In genomic region chr12:119470260-119470659, GRCm38 (mm10) we compare ENCODE assay signal across 9 mouse cellular contexts.
DNase-seq lines count a peak whose midpoint lies in the region; ATAC-seq and TF ChIP-seq lines count a peak whose summit lies in the region.
"Had no signal": no experiment of that assay in that cellular context is flagged by ENCODE, and none has a peak within 500 bp of the region (broad histone marks: within the 10 kb centered on the region; RNA-seq: fewer than 3 reads in every experiment).

No protein-coding gene starts in this region.

- peak; percentile 58; the same call in 1 of the 2 replicates for ATAC-seq in lung, embryonic 14.5 days (ENCODE audit: insufficient read depth)
- ATAC-seq in Patski, result peak; percentile 92
- ATAC-seq in forebrain, postnatal 0 days, result no peak
- ATAC-seq in midbrain, postnatal 0 days (ENCODE audit: low FRiP score), result no peak

- DNase-seq in lung, embryonic 14.5 days, result peak; percentile 41
- no peak for DNase-seq in lung, postnatal 25 days (ENCODE audit: low spot score)
- no peak for DNase-seq in Patski (ENCODE audit: low read depth, low spot score)
- no peak for DNase-seq in forebrain, postnatal 0 days
- peak; percentile 4 for DNase-seq in midbrain, postnatal 0 days (ENCODE audit: low spot score)
- no peak for DNase-seq in urinary bladder, postnatal 10 days (ENCODE audit: low spot score)
- no peak for DNase-seq in frontal cortex, postnatal 14 days (ENCODE audit: low spot score in 2 of 2)
- no peak for DNase-seq in limb, embryonic 10.5 days (ENCODE audit: low spot score)

- H3K9me3 ChIP-seq in lung, embryonic 14.5 days (ENCODE audit: low read depth, low read length), result no peaks in the 10 kb centered on the region
- H3K9me3 ChIP-seq in forebrain, postnatal 0 days (ENCODE audit: low read length), result no peaks in the 10 kb centered on the region
- no peaks in the 10 kb centered on the region for H3K9me3 ChIP-seq in midbrain, postnatal 0 days (ENCODE audit: low read length)
- no peaks in the 10 kb centered on the region for H3K9me3 ChIP-seq in limb, embryonic 10.5 days (replicated peaks)

- H3K27ac ChIP-seq in lung, embryonic 14.5 days (ENCODE audit: low read depth), result no peak overlapping the region
- H3K27ac ChIP-seq in forebrain, postnatal 0 days (ENCODE audit: low read depth, low read length), result no peak overlapping the region
- no peak overlapping the region for H3K27ac ChIP-seq in midbrain, postnatal 0 days (ENCODE audit: low read depth, low read length)
- no peak overlapping the region for H3K27ac ChIP-seq in limb, embryonic 10.5 days
- H3K27ac ChIP-seq: macrophage had no signal

- H3K36me3 ChIP-seq in lung, embryonic 14.5 days (ENCODE audit: insufficient read depth), result no peaks in the 10 kb centered on the region
- H3K36me3 ChIP-seq in forebrain, postnatal 0 days (ENCODE audit: insufficient read depth), result no peaks in the 10 kb centered on the region
- H3K36me3 ChIP-seq in midbrain, postnatal 0 days (ENCODE audit: insufficient read depth, low read length), result no peaks in the 10 kb centered on the region
- no peaks in the 10 kb centered on the region for H3K36me3 ChIP-seq in limb, embryonic 10.5 days

- no peak overlapping the region for H3K4me2 ChIP-seq in lung, embryonic 14.5 days
- no peak overlapping the region for H3K4me2 ChIP-seq in forebrain, postnatal 0 days (ENCODE audit: low read depth)
- no peak overlapping the region for H3K4me2 ChIP-seq in midbrain, postnatal 0 days (ENCODE audit: low read depth, low read length, poor library complexity, severe bottlenecking)

- in situ Hi-C loops in Patski (cut with MboI; ENCODE audit: low pct_unique_long_range_greater_than_20kb), result loop anchor here (10.0 kb wide), 2 partner anchors 445 to 535 kb away; no protein-coding TSS in a partner anchor

- H3K27me3 ChIP-seq in lung, embryonic 14.5 days (ENCODE audit: insufficient read depth, low read length), result no peaks in the 10 kb centered on the region
- H3K27me3 ChIP-seq in Patski, result no peaks in the 10 kb centered on the region
- H3K27me3 ChIP-seq in forebrain, postnatal 0 days (ENCODE audit: insufficient read depth, low read length), result no peaks in the 10 kb centered on the region
- no peaks in the 10 kb centered on the region for H3K27me3 ChIP-seq in midbrain, postnatal 0 days (ENCODE audit: insufficient read depth, low read length)
- H3K27me3 ChIP-seq in limb, embryonic 10.5 days (ENCODE audit: low read depth, poor library complexity, severe bottlenecking), result no peaks in the 10 kb centered on the region

- CTCF ChIA-PET in Patski (lab: Charles Lee), result interaction anchor here (1.0 to 2.9 kb wide), 7 partner anchors 15 to 444 kb away, joined by 3 to 17 read pairs (median 5); no protein-coding TSS in a partner anchor

- H3K4me3 ChIP-seq in lung, embryonic 14.5 days (ENCODE audit: low read depth, low read length), result no peak overlapping the region
- H3K4me3 ChIP-seq in forebrain, postnatal 0 days (ENCODE audit: low read depth, low read length), result no peak overlapping the region
- no peak overlapping the region for H3K4me3 ChIP-seq in midbrain, postnatal 0 days (ENCODE audit: low read depth, low read length)
- H3K4me3 ChIP-seq in limb, embryonic 10.5 days, result no peak overlapping the region

- no peaks in the 10 kb centered on the region for H3K4me1 ChIP-seq in lung, embryonic 14.5 days (ENCODE audit: insufficient read depth)
- H3K4me1 ChIP-seq in forebrain, postnatal 0 days (ENCODE audit: insufficient read depth), result no peaks in the 10 kb centered on the region
- H3K4me1 ChIP-seq in midbrain, postnatal 0 days (ENCODE audit: insufficient read depth, low read length), result no peaks in the 10 kb centered on the region
- H3K4me1 ChIP-seq in limb, embryonic 10.5 days, result no peaks in the 10 kb centered on the region

- TF ChIP-seq CTCF in lung, embryonic 14.5 days (IDR thresholded peaks at IDR 0.05; ENCODE audit: low read depth), result peak; percentile 51
- TF ChIP-seq CTCF in Patski (IDR thresholded peaks at IDR 0.05), result peak; percentile 69
- peak; percentile 35 for TF ChIP-seq CTCF in forebrain, postnatal 0 days (IDR thresholded peaks at IDR 0.05; ENCODE audit: low read depth)
- TF ChIP-seq CTCF in midbrain, postnatal 0 days (IDR thresholded peaks at IDR 0.05), result no peak; the same call in 1 of the 2 replicates

- no peak overlapping the region for H3K9ac ChIP-seq in lung, embryonic 14.5 days
- H3K9ac ChIP-seq in forebrain, postnatal 0 days, result no peak overlapping the region
- no peak overlapping the region for H3K9ac ChIP-seq in midbrain, postnatal 0 days (replicated peaks; ENCODE audit: low read length, poor library complexity, severe bottlenecking)

- POLR2A ChIA-PET in Patski (lab: Charles Lee), result no interaction called here

Comparison
In these comparisons a context has a peak if more than half of its experiments do, and no peak if none do; other contexts are left out.
1. DNase-seq: peak in lung, embryonic 14.5 days (single experiment) and midbrain, postnatal 0 days (single experiment); none in lung, postnatal 25 days (single experiment), Patski (single experiment), forebrain, postnatal 0 days (single experiment), urinary bladder, postnatal 10 days (single experiment), frontal cortex, postnatal 14 days (0 of 2) and limb, embryonic 10.5 days (single experiment).
2. ATAC-seq: peak in lung, embryonic 14.5 days (single experiment) and Patski (single experiment); none in forebrain, postnatal 0 days (single experiment) and midbrain, postnatal 0 days (single experiment).